Mouse (Mus musculus) midbrain, embryonic 10.5 days (tissue): ENCODE results near the gene Adgrb3. TPM values are rescaled to one million over a fixed set of nuclear protein-coding genes. Genes with fewer than 3 reads are reported as not detected.

Experiments used
- DNase-seq: peaks from one replicate; pipeline ENCODE4 v3.0.0-alpha.2; 2017; ENCODE audit warnings: low spot score
- H3K27ac ChIP-seq: fragments of 300-500 bp; sonication (generic); replicated peaks from 2 replicates; pipeline ENCODE4 v1.5.1; 2016; ENCODE audit warnings: mild to moderate bottlenecking
- H3K27me3 ChIP-seq: fragments of 300-500 bp; sonication (generic); 2 replicates; pipeline ENCODE4 v1.6.1; 2016; ENCODE audit warnings: low read depth, mild to moderate bottlenecking; ENCODE audit not compliant: poor library complexity, severe bottlenecking
- H3K36me3 ChIP-seq: fragments of 300-500 bp; sonication (generic); 2 replicates; pipeline ENCODE4 v1.6.1; 2016; ENCODE audit warnings: mild to moderate bottlenecking, moderate library complexity
- H3K4me1 ChIP-seq: fragments of 300-500 bp; sonication (generic); 2 replicates; pipeline ENCODE4 v1.6.1; 2016
- H3K4me3 ChIP-seq: fragments of 300-500 bp; sonication (generic); 2 replicates; pipeline ENCODE4 v1.5.1; 2016; ENCODE audit warnings: mild to moderate bottlenecking, moderate library complexity
- H3K9me3 ChIP-seq: fragments of 300-500 bp; sonication (generic); replicated peaks from 2 replicates; pipeline ENCODE4 v1.6.1; 2016; ENCODE audit warnings: mild to moderate bottlenecking
- WGBS: fragments of 180-500 bp; shearing (Covaris S2); methylation state at CpG from one replicate; pipeline ENCODE4 v1.1.7; 2016; 5-methylcytosine and 5-hydroxymethylcytosine counted together
- polyA plus RNA-seq: library from polyadenylated mRNA; unstranded; fragments of >200 nt; fragmentation: Nextera tagmentation; extraction: Ambion mirVana; gene quantifications from 2 replicates; pipeline ENCODE4 v1.2.1, GENCODE M21; 2016

Gene Adgrb3
- polyA plus RNA-seq, 1 experiment from 2014 or later: 3.7 TPM

GRCm38 (mm10) chr1:25312344-25312743 is 517.2 kb downstream of the Adgrb3 start:
- no peak for DNase-seq
- 74% methylated on average over 2 of the region's 2 CpGs for WGBS
- Histone ChIP-seq H3K4me1 (peaks cover 12% of the 10 kb centered on the region; the same call in 1 of the 2 replicates), H3K27ac (no peak overlapping the region), H3K36me3 (no peaks in the 10 kb centered on the region), H3K9me3 (no peaks in the 10 kb centered on the region), H3K4me3 (no peak overlapping the region), H3K27me3 (no peaks in the 10 kb centered on the region)

GRCm38 (mm10) chr1:25310066-25310465 is 519.4 kb downstream of the Adgrb3 start:
- DNase-seq: no peak
- WGBS: 1% methylated on average over 2 of the region's 2 CpGs
- H3K4me1 ChIP-seq: peaks cover 12% of the 10 kb centered on the region; the same call in 1 of the 2 replicates
- H3K27ac ChIP-seq: no peak overlapping the region
- H3K27me3 ChIP-seq: no peaks in the 10 kb centered on the region
- H3K4me3 ChIP-seq: no peak overlapping the region
- H3K36me3 ChIP-seq: no peaks in the 10 kb centered on the region
- no peaks in the 10 kb centered on the region for H3K9me3 ChIP-seq

DNA sequence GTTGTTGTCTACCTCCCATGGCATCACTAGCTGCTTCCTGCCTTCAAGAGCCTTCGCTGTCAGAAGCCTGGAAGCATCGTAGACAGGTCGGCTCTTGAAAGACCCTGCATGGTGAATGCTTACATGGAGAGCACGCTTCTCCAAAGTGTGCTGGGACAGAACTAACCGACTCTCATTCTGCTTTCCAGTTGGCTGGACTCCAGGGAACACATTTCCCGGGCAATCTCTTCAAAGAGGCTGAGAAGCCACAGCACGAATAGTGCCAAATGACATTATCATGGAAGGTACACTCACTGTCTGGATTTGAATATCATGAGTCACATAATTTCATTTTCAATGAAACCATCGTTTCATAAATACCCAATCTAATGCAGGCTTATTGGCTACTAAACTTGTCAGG is 548.0 kb downstream of the Adgrb3 start:
- H3K27ac ChIP-seq: no peak overlapping the region
- WGBS: 91% methylated on average over 8 of the region's 8 CpGs
- no peaks in the 10 kb centered on the region for H3K36me3 ChIP-seq
- H3K27me3 ChIP-seq: no peaks in the 10 kb centered on the region
- DNase-seq: no peak
- H3K9me3 ChIP-seq: no peaks in the 10 kb centered on the region
- H3K4me3 ChIP-seq: no peak overlapping the region
- no peaks in the 10 kb centered on the region for H3K4me1 ChIP-seq

- H3K9me3 ChIP-seq: no peaks in the 10 kb centered on the region
- H3K4me3 ChIP-seq: no peak overlapping the region
- no peaks in the 10 kb centered on the region for H3K36me3 ChIP-seq
- no peak for DNase-seq
- no peak overlapping the region for H3K27ac ChIP-seq
- no peaks in the 10 kb centered on the region for H3K27me3 ChIP-seq
- no peaks in the 10 kb centered on the region for H3K4me1 ChIP-seq
Observed at GRCm38 (mm10) chr1:25250562-25250961, 578.9 kb downstream of the Adgrb3 start.

DNA sequence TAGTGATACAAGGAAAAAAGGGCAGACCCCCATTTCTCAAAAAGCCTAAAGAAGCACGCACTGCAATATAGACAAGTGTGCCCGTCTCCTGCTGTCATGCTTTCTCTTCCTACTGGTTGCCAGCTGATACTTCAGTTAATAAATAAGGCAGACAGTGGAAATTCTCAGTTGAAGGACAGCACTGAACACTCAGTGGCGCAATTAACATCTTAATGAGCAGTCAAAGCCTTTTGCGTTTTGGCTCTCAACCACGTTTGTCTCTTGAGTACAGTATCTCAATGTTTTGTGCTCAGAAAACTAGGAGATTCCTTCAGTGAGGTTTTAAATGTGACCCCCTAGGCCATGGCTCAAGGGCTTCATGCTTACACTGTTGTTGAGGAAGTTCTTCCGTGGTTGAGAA is 587.1 kb downstream of the Adgrb3 start:
- no peak for DNase-seq

DNA sequence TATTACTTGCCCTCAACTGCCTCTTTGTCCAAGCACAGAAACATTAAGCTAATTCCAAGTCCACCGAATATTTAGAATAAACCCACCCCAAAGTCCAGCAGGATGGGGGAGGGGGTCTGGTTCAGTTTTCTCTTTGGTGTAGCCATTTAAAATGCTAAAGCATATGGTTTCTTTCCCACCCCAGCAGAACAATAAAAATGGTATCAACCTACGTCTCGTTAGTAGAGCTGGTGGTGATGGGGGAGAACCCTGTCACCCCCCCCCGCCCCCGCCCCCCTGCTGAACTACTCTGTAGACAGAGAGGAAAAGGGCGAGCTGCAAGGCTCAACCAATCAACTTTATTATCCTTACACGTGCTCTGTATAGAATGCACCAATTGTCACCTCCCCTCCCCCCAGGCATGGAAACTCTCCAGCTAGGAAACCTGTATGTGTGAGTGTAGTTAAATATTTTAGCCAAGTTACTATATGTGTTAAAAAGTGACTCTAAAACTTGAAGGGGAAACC is 600.2 kb downstream of the Adgrb3 start:
- 27% methylated on average over 7 of the region's 7 CpGs for WGBS
- peaks cover 14% of the 10 kb centered on the region for H3K4me1 ChIP-seq
- H3K36me3 ChIP-seq: no peaks in the 10 kb centered on the region
- no peak for DNase-seq
- H3K27me3 ChIP-seq: no peaks in the 10 kb centered on the region
- H3K27ac ChIP-seq: no peak overlapping the region
- no peaks in the 10 kb centered on the region for H3K9me3 ChIP-seq
- H3K4me3 ChIP-seq: peak overlapping the region; percentile 50

More for the DNA sequence above, 587.1 kb downstream of the Adgrb3 start:
- WGBS: 83% methylated on average over 6 of the region's 6 CpGs
- Histone ChIP-seq H3K27ac (no peak overlapping the region), H3K4me1 (no peaks in the 10 kb centered on the region), H3K4me3 (no peak overlapping the region), H3K9me3 (no peaks in the 10 kb centered on the region), H3K36me3 (no peaks in the 10 kb centered on the region), H3K27me3 (no peaks in the 10 kb centered on the region)

DNA sequence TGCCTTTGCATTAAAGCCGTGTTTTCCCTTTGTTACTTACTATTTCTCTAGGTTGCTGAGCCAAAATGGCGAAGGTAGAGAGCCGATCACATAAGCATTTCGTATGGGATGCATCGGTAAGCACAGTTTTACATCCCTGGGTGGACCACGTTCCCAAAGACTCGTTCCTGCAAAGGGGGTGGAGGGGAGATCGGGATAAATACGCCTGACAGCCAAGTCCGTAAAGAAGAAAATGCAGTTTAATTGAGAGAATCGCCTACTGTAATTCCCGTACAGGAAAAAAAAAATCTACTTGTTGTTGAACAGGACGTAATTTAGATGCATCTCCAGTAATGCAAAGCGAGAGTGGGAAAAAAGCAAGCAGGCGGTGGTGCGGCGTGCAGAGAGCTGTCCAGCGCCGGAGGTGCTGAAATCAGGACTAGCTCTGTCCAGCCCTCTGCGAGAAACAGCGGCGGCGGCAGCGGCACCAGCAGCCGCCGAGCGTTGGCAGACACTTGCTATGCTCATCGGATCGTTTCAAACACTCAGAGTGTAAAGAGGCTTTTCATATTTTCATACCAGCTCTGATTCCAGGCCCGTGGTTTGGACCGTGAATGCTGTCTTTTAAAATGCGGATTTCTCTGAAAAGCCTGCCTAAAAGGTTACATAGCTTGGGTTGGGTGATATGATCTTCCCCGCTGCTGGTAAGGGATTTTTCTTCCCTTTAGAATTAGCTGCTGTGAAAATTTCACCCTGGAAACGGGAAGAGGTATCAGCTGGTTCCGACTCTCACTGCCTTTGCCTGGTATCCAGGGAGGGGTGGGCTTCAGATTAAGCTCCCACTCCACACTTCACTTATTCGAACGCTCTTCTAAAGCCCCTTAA is 600.9 kb downstream of the Adgrb3 start:
- DNase-seq: peak; percentile 81
- 4% methylated on average over 37 of the region's 37 CpGs for WGBS
- Histone ChIP-seq H3K27ac (peak overlapping the region; percentile 61), H3K4me3 (peak overlapping the region; percentile 50), H3K27me3 (no peaks in the 10 kb centered on the region), H3K4me1 (peaks cover 14% of the 10 kb centered on the region), H3K9me3 (no peaks in the 10 kb centered on the region), H3K36me3 (no peaks in the 10 kb centered on the region)

GRCm38 (mm10) chr1:25227880-25228279 is 601.6 kb downstream of the Adgrb3 start:
- 47% methylated on average over 3 of the region's 3 CpGs for WGBS
- Histone ChIP-seq H3K27me3 (no peaks in the 10 kb centered on the region), H3K27ac (peak overlapping the region; percentile 61; the same call in 1 of the 2 replicates), H3K9me3 (no peaks in the 10 kb centered on the region), H3K4me1 (peaks cover 14% of the 10 kb centered on the region), H3K36me3 (no peaks in the 10 kb centered on the region), H3K4me3 (peak overlapping the region; percentile 50)
- no peak for DNase-seq

DNA sequence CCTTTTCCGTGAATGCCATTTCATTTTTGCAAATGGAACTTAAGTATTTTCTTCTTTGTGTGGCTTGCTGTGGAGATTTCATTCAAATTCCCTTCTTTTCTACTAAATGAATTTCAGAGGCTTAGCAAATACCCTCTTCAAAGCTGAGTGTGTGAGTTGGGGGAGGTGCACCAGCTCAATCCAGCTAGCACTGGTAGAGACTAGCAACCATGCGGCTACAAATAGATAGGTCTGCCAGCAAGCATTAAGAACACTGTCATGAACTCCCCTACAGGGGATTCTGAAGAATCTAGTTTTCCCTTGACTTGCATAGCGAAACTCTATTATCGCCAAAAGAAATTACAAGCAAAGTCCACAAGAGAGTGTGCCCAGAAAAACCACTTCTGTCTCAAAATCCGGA is 624.9 kb downstream of the Adgrb3 start:
- no peak overlapping the region; the same call in 1 of the 2 replicates for H3K27ac ChIP-seq
- peaks cover 6% of the 10 kb centered on the region for H3K4me1 ChIP-seq
- 28% methylated on average over 5 of the region's 5 CpGs for WGBS
- DNase-seq: peak; percentile 26
- no peak overlapping the region for H3K4me3 ChIP-seq
- no peaks in the 10 kb centered on the region for H3K9me3 ChIP-seq
- no peaks in the 10 kb centered on the region for H3K27me3 ChIP-seq
- H3K36me3 ChIP-seq: no peaks in the 10 kb centered on the region

- H3K4me3 ChIP-seq: no peak overlapping the region
- H3K27me3 ChIP-seq: no peaks in the 10 kb centered on the region
- H3K36me3 ChIP-seq: no peaks in the 10 kb centered on the region
- H3K9me3 ChIP-seq: no peaks in the 10 kb centered on the region
- H3K27ac ChIP-seq: no peak overlapping the region
- H3K4me1 ChIP-seq: peaks cover under 1% of the 10 kb centered on the region; the same call in 1 of the 2 replicates
- no peak for DNase-seq
Observed at GRCm38 (mm10) chr1:25199392-25199791, 630.1 kb downstream of the Adgrb3 start.

DNA sequence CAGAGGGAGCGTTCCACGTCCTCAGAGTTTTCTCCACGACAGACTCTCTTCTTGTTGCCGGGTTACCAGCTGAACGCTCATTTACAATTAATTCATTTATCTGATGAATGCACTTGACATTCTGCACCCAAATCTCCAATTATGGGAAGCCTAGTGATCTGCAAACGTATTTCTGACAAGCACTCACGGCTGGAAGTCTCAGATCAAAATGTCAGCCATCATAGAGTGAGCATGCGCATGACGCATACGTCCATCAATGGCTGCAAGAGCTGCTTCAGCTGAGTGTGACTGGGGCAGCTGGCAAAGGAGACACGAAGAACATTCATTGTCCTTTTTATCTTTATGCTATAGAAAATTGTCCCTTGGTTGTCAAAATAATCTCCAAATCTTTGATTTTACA is 637.5 kb downstream of the Adgrb3 start:
- WGBS: 82% methylated on average over 11 of the region's 11 CpGs
- Histone ChIP-seq H3K36me3 (no peaks in the 10 kb centered on the region), H3K4me1 (peaks cover 12% of the 10 kb centered on the region), H3K27me3 (no peaks in the 10 kb centered on the region), H3K4me3 (no peak overlapping the region), H3K27ac (no peak overlapping the region), H3K9me3 (no peaks in the 10 kb centered on the region)
- DNase-seq: no peak

GRCm38 (mm10) chr1:25189261-25189660 is 640.2 kb downstream of the Adgrb3 start:
- no peak for DNase-seq
- 76% methylated on average over 9 of the region's 9 CpGs for WGBS
- H3K27ac ChIP-seq: no peak overlapping the region
- no peaks in the 10 kb centered on the region for H3K9me3 ChIP-seq
- H3K36me3 ChIP-seq: no peaks in the 10 kb centered on the region
- H3K27me3 ChIP-seq: no peaks in the 10 kb centered on the region
- H3K4me3 ChIP-seq: no peak overlapping the region
- H3K4me1 ChIP-seq: peaks cover 12% of the 10 kb centered on the region

- Histone ChIP-seq H3K4me3 (no peak overlapping the region), H3K9me3 (no peaks in the 10 kb centered on the region), H3K27ac (no peak overlapping the region), H3K4me1 (no peaks in the 10 kb centered on the region), H3K27me3 (no peaks in the 10 kb centered on the region), H3K36me3 (no peaks in the 10 kb centered on the region)
- DNase-seq: no peak
- 89% methylated on average over 2 of the region's 2 CpGs for WGBS
Observed at GRCm38 (mm10) chr1:25185909-25186308, 643.6 kb downstream of the Adgrb3 start.
